Mouse (Mus musculus): Measurements from ENCODE around the gene Gm44579. TPM values are rescaled to one million over a fixed set of nuclear protein-coding genes. Genes with fewer than 3 reads are reported as not detected.

Gene Gm44579
- polyA plus RNA-seq, 1 experiment from 2014 or later: not detected

DNA sequence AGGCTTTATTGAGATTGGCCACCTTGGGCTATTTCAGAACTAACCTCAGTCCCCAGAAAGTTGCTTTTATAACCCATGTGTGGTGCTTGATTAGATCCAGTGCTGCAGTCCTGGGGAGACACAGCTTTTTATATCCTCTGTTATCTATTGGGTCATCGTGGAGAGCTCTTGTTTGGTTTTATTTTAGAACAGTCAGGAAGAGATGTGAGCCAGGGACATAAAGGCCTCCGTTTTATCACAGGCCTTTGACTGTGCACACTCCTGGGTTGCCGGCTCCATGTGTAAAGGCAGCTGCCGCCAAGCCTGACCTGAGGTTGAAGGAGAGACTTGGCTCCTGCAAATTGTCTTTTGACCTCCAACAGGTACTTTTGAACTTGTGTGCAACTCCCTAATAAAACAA is 58.2 kb downstream of the Gm44579 start:
- no peak for DNase-seq (ENCODE audit: low spot score)
- no peak overlapping the region for H3K4me3 ChIP-seq
- H3K36me3 ChIP-seq: no peaks in the 10 kb centered on the region
- H3K4me1 ChIP-seq (replicated peaks): peaks cover 34% of the 10 kb centered on the region
- WGBS: 85% methylated on average over 4 of the region's 4 CpGs
- H3K27me3 ChIP-seq (ENCODE audit: insufficient read depth, poor library complexity, severe bottlenecking): peaks cover 24% of the 10 kb centered on the region
- H3K9me3 ChIP-seq: no peaks in the 10 kb centered on the region
- H3K27ac ChIP-seq: no peak overlapping the region

DNA sequence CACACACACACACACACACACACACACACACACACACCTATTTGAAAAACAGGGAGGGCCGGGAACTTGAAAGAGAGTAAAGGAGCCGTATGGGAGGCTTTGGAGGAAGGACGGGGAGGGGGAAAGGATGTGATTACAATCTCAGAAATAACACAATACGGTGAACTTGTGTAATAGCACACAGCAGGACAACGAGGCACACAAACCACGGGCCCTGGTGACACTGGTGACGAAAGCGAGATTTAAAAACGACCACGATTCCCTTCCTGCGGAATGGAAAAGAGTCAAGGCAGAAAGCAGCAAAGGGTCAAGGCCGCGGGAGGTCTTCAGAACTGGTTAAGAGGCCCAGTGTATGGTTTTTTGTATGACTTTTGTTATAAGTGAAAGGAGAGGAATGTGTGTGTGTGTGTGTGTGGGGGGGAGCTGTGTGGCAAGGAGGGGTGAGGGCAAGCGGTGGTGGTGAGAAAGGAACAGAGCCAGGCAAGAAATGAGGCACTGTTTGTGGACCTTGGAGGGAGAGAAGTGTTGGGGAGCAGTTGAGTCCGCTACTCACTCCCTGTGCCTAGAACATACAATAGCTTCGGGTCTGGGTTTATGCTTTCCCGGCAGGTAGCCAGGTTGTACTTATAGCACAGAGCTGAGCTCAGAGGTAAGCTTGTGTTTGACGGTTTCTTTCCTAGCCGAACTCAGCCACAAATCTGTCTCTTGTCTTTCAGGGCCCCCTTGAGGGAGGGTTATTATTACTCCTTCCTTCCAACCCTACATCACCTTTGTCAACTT is 59.6 kb downstream of the Gm44579 start:
- peak overlapping the region; percentile 40; the same call in 1 of the 2 replicates for H3K27ac ChIP-seq
- H3K27me3 ChIP-seq (ENCODE audit: insufficient read depth, poor library complexity, severe bottlenecking): peaks cover 13% of the 10 kb centered on the region
- peaks cover 21% of the 10 kb centered on the region for H3K4me1 ChIP-seq (replicated peaks)
- no peak overlapping the region for H3K4me3 ChIP-seq
- DNase-seq (ENCODE audit: low spot score): peak; percentile 10
- 55% methylated on average over 19 of the region's 19 CpGs for WGBS
- H3K36me3 ChIP-seq: no peaks in the 10 kb centered on the region
- H3K9me3 ChIP-seq: no peaks in the 10 kb centered on the region

DNA sequence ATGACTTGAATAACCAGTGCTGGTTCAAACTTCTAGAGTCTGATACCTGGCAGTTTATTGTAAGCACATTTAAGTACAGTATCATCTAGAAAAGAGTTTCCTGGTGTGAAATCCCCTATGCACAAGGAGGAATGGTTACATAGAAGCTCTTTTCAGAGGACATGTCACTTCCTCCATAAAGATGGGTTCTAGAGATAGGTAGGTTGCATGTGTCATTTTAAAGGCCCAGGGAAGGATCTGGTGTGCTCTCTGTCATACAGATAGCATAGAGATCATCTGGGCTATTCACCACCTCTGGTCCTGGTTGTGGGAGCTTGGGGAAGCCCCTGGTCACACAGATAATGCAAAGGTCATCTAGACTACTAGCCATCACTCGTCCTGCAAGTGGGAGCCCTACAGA is 63.5 kb downstream of the Gm44579 start:
- H3K36me3 ChIP-seq: no peaks in the 10 kb centered on the region
- H3K27me3 ChIP-seq (ENCODE audit: insufficient read depth, poor library complexity, severe bottlenecking): no peaks in the 10 kb centered on the region
- no peak for DNase-seq (ENCODE audit: low spot score)
- no peak overlapping the region for H3K27ac ChIP-seq
- WGBS: 76% methylated on average over 1 of the region's 1 CpGs
- H3K4me1 ChIP-seq (replicated peaks): peaks cover 23% of the 10 kb centered on the region
- H3K9me3 ChIP-seq: no peaks in the 10 kb centered on the region
- no peak overlapping the region for H3K4me3 ChIP-seq

DNA sequence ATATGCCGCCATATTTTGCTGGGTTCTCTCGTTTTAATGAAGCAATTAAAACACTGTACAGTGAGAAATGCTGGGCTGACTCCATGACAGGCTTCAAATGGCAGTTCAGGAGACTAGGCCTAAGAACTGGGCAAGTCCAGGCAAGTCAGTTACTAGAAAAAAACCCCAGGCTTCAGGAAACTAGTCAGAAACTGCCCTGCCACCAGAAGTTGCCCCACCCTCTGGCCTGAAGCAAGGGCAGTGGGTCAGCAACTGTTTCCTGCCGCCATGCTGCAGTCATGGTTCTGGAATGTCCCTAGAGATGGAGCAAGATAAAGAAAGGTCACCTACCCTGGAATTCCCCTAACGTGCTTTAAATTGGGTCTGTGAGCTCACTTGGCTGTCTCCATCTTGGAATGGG is 64.8 kb downstream of the Gm44579 start:
- H3K4me3 ChIP-seq: no peak overlapping the region
- no peaks in the 10 kb centered on the region for H3K36me3 ChIP-seq
- H3K4me1 ChIP-seq (replicated peaks): peaks cover 17% of the 10 kb centered on the region
- no peaks in the 10 kb centered on the region for H3K9me3 ChIP-seq
- 69% methylated on average over 4 of the region's 4 CpGs for WGBS
- H3K27ac ChIP-seq: no peak overlapping the region
- DNase-seq (ENCODE audit: low spot score): no peak
- H3K27me3 ChIP-seq (ENCODE audit: insufficient read depth, poor library complexity, severe bottlenecking): no peaks in the 10 kb centered on the region

DNA sequence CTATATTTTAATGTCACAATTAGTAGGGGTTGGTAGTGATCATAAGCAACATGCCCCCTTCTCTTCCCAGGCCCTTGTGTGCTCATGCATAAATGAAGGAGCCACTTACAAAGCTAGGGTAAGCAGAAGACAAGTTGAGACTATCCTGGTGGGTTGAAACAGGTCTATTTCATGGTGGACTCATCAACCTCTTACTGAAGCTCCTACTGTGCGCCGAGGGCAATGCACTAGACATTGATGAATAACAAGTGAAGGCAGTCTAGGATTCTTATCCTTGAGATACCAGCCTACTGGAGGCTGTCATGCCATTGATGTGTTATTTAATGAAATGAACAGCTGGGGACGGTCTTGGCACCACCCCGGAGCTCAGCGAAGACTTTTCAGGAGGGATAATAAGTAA is 65.5 kb downstream of the Gm44579 start:
- no peak overlapping the region for H3K27ac ChIP-seq
- WGBS: 95% methylated on average over 5 of the region's 5 CpGs
- H3K4me1 ChIP-seq (replicated peaks): peaks cover 10% of the 10 kb centered on the region; the same call in 1 of the 2 replicates
- no peaks in the 10 kb centered on the region for H3K36me3 ChIP-seq
- DNase-seq (ENCODE audit: low spot score): no peak
- H3K27me3 ChIP-seq (ENCODE audit: insufficient read depth, poor library complexity, severe bottlenecking): no peaks in the 10 kb centered on the region
- no peak overlapping the region for H3K4me3 ChIP-seq
- H3K9me3 ChIP-seq: no peaks in the 10 kb centered on the region

DNA sequence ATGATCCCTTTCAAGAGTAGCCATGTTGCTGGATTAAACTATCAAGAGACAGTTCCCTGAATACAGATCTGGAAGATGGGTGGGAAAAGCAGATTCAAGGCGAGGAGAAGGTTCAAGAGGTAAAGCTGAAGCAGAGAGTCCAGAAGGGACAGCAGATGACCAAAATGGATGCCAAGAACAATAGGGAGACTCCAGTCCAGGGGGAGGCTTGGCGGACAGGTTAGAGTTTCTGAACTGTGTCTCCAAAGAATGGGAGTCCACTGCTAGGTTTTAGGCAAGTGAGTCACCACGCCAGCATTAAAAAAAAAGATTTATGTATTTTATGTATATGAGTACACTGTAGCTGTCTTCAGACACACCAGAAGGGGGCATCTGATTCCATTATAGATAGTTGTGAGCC is 66.1 kb downstream of the Gm44579 start:
- no peak for DNase-seq (ENCODE audit: low spot score)
- no peak overlapping the region for H3K27ac ChIP-seq
- 81% methylated on average over 3 of the region's 3 CpGs for WGBS
- peaks cover 6% of the 10 kb centered on the region; the same call in 1 of the 2 replicates for H3K4me1 ChIP-seq (replicated peaks)
- no peaks in the 10 kb centered on the region for H3K27me3 ChIP-seq (ENCODE audit: insufficient read depth, poor library complexity, severe bottlenecking)
- H3K9me3 ChIP-seq: no peaks in the 10 kb centered on the region
- no peak overlapping the region for H3K4me3 ChIP-seq
- H3K36me3 ChIP-seq: no peaks in the 10 kb centered on the region

DNA sequence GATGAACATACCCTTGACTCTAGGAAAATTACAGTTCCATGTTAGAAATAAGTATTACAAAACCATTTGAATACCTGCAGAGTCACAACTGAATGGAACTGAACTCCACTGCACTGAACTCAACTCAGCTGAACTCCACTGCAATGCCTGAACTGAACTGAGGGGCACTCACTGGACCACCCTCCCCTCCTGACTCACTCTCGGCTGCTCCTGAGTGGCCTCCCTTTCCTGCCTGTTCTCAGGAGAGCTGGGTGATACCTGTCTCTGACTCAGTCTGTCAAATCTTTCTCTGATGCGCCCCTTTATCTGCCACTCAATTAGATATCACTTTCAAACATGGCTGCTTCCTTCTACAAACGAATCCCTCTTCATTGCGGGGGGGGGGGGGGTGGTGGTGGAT is 66.6 kb downstream of the Gm44579 start:
- Histone ChIP-seq H3K4me3 (no peak overlapping the region), H3K9me3 (no peaks in the 10 kb centered on the region), H3K4me1 (replicated peaks) (peaks cover 3% of the 10 kb centered on the region; the same call in 1 of the 2 replicates), H3K27ac (no peak overlapping the region), H3K27me3 (ENCODE audit: insufficient read depth, poor library complexity, severe bottlenecking) (no peaks in the 10 kb centered on the region), H3K36me3 (no peaks in the 10 kb centered on the region)
- WGBS: 67% methylated on average over 4 of the region's 4 CpGs
- no peak for DNase-seq (ENCODE audit: low spot score)

DNA sequence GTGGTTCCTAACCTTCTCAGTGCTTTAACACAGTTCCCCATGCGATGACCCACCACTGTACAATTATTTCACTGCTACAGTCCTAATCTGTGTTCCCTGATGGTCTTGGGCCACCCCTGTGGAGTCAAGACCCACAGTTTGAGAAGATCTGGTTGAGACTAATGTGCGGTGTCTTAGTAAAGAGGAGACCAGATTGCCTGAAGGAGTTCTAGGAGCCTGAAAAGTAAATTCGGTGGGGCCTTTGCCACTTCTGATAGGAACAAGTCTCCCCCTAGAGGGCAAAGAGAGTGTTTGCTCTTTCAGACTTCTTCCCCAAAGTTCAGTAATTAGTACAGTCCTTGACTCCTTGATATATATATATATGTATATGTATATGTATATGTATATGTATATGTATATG is 67.2 kb downstream of the Gm44579 start:
- peak; percentile 26 for DNase-seq (ENCODE audit: low spot score)
- H3K36me3 ChIP-seq: no peaks in the 10 kb centered on the region

DNA sequence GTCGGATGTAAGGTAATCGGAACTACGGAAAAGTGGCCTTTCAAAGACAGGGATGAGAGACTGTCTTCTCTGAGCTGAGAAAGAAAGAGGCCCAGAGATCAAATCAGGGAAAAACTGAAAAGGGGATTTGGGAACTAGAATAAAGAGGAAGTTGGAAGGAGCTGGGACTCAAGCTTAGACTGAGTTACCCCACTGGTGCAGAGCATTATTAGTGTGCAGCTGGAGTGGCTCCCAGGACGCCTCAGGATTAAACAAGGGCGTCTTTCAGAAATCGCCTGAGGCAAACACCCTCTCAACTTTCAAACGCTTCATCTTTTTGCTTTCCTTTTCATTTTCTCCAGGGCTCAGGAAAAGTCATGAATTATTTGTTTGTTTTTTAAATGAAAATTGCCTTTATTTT is 67.9 kb downstream of the Gm44579 start:
- Histone ChIP-seq H3K36me3 (no peaks in the 10 kb centered on the region), H3K27ac (no peak overlapping the region), H3K27me3 (ENCODE audit: insufficient read depth, poor library complexity, severe bottlenecking) (no peaks in the 10 kb centered on the region), H3K4me3 (no peak overlapping the region), H3K9me3 (no peaks in the 10 kb centered on the region), H3K4me1 (replicated peaks) (0 out of 2 replicates have a peak, but pooled peaks cover 3% of the 10 kb centered on the region)
- no peak for DNase-seq (ENCODE audit: low spot score)
- 73% methylated on average over 7 of the region's 7 CpGs for WGBS

More for the DNA sequence above, 67.2 kb downstream of the Gm44579 start:
- no peak overlapping the region for H3K27ac ChIP-seq
- 0 out of 2 replicates have a peak, but pooled peaks cover 3% of the 10 kb centered on the region for H3K4me1 ChIP-seq (replicated peaks)
- H3K4me3 ChIP-seq: no peak overlapping the region
- H3K9me3 ChIP-seq: no peaks in the 10 kb centered on the region
- 36% methylated on average over 3 of the region's 3 CpGs for WGBS
- H3K27me3 ChIP-seq (ENCODE audit: insufficient read depth, poor library complexity, severe bottlenecking): no peaks in the 10 kb centered on the region

DNA sequence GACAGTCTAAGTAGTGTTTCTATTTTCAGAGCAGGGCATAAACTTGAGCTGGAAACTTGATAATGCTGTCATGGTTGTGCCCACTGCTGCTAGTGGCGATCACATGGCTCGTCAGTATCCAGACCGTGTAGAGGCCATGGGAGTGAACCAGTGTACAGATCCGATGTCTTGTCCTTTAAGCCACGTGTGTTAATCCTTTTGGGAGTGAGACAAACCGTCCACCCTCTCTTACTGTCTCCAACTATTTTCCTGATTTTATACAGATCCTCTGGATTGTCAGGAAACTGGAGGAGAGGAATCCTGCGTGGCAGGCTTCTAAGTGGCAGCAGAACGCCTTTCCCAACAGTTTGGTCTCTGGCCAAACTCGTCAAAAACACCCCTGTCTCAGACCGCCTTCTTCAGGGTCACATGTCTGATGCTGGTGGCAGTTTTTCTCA is 71.6 kb downstream of the Gm44579 start:
- Histone ChIP-seq H3K9me3 (no peaks in the 10 kb centered on the region), H3K36me3 (no peaks in the 10 kb centered on the region), H3K4me1 (replicated peaks) (peaks cover 21% of the 10 kb centered on the region), H3K27ac (no peak overlapping the region), H3K4me3 (no peak overlapping the region), H3K27me3 (ENCODE audit: insufficient read depth, poor library complexity, severe bottlenecking) (no peaks in the 10 kb centered on the region)
- no peak for DNase-seq (ENCODE audit: low spot score)
- WGBS: 83% methylated on average over 10 of the region's 10 CpGs

DNA sequence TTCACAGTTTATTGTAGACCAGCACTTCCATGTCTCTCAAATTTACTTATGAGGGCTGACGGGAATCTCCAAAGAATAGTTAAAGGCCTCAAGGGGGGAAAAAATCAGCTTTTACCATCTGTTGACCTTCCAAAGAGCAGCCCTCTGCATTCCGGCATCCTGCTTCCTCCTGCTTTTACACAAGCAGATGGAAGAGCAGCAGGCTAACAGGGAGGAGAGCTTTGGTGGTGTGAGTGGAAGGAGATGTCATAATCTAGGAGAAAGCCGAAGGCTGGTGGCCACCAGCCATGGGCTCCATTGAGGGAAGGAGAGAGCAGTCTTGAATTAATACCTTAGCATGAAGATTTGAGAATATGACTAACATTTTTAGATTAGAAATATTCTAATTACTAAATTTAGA is 72.4 kb downstream of the Gm44579 start:
- no peaks in the 10 kb centered on the region for H3K27me3 ChIP-seq (ENCODE audit: insufficient read depth, poor library complexity, severe bottlenecking)
- WGBS: 88% methylated on average over 3 of the region's 3 CpGs

DNA sequence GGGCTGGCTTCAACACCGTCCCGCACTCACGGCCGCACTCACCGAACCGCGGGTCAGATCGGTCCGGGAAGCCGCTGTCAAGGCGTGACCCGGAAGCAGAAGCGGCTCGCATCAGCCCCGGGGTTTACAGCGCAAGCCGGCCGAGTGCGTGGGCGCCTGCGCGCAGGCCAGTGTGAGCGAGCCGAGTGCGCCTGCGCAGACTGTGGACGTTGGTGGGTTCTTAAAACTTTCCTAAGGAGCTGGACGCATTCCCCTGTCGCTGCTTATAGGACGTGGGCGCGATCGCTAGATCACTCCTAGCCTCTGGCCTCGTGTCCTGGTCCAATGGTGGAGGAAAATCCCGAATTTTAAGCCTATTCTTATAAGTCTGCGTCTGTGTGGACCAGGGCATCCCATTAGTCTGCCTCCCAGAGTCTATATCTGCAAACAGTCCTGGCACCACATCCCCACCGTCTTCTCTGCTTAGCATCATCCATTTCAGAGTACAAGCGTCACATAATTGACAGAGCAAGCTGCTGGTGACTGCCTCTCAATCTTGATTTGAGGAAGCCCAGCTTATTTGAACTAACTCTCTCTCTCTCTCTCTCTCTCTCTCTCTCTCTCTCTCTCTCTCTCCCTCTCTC is 75.1 kb downstream of the Gm44579 start:
- Histone ChIP-seq H3K36me3 (peaks cover 20% of the 10 kb centered on the region), H3K4me1 (replicated peaks) (peaks cover 19% of the 10 kb centered on the region), H3K4me3 (peak overlapping the region; percentile 86), H3K27me3 (ENCODE audit: insufficient read depth, poor library complexity, severe bottlenecking) (no peaks in the 10 kb centered on the region), H3K9me3 (no peaks in the 10 kb centered on the region), H3K27ac (peak overlapping the region; percentile 94)
- DNase-seq (ENCODE audit: low spot score): peak; percentile 93
- WGBS: 1% methylated on average over 38 of the region's 38 CpGs

More for the DNA sequence above, 72.4 kb downstream of the Gm44579 start:
- Histone ChIP-seq H3K4me3 (no peak overlapping the region), H3K36me3 (no peaks in the 10 kb centered on the region), H3K9me3 (no peaks in the 10 kb centered on the region), H3K27ac (no peak overlapping the region), H3K4me1 (replicated peaks) (peaks cover 21% of the 10 kb centered on the region)
- no peak for DNase-seq (ENCODE audit: low spot score)

DNA sequence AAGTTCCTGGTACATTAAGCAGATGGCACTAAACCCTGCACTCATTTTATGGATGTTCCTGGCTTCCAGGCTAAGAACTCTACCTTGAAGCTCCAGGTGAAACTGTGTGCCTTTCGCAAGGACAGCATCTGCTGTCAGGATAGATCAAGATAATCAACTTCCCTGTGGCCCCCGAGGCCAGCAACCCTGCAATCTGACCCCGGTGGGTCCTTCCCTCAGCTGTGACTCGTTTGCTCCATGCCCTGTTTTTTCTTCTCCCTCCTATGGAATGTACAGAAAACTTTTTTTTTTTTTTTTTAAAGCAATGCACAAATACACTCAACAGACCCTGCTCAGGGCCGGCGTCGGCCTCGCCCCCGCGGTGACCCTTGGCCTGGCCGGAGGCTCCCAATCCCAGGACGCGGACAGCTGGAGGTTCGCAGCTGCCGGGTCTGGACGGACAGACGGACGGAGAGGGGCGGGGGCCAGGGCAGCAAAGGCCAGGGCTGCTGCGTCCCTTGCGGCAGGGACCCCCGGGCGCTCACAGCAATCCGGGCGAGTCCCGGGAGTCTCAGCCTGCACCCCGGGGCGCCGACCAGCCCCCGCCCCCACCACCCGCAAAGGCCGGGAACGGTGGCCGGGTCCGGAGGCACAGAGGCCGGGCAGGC is 75.8 kb downstream of the Gm44579 start:
- DNase-seq (ENCODE audit: low spot score): peak; percentile 60
- Histone ChIP-seq H3K27me3 (ENCODE audit: insufficient read depth, poor library complexity, severe bottlenecking) (no peaks in the 10 kb centered on the region), H3K4me3 (peak overlapping the region; percentile 86), H3K27ac (peak overlapping the region; percentile 94), H3K36me3 (peaks cover 27% of the 10 kb centered on the region), H3K4me1 (replicated peaks) (peaks cover 19% of the 10 kb centered on the region), H3K9me3 (no peaks in the 10 kb centered on the region)
- WGBS: under 1% methylated on average over 36 of the region's 36 CpGs

All from hindbrain, embryonic 10.5 days (tissue).